Mouse (Mus musculus) forebrain, embryonic 14.5 days (tissue): ENCODE measurements at regions not wholly inside any gene's neighbourhood (a gene's known extent, or its start where the extent isn't known, plus 50 kb on each side); places are given as distances from the start of the nearest gene placed in this dataset.

Source experiments
- ATAC-seq: fragments of 200-750 bp; cut with Nextera tagmentation; 2 replicates; pipeline ENCODE4 v1.8.0; 2017; ENCODE audit warnings: mild to moderate bottlenecking, moderate library complexity
- DNase-seq: peaks from one replicate; pipeline ENCODE4 v3.0.0-alpha.2; 2015; ENCODE audit warnings: low spot score
- H3K27ac ChIP-seq: fragments of 300-500 bp; sonication (generic); 2 replicates; pipeline ENCODE4 v1.5.1; 2014; ENCODE audit warnings: low read depth, mild to moderate bottlenecking, control low read depth, low read length, moderate library complexity
- H3K27me3 ChIP-seq: fragments of 300-500 bp; sonication (generic); replicated peaks from 2 replicates; pipeline ENCODE4 v1.6.1; 2014; ENCODE audit warnings: low read length, control low read depth, mixed read lengths; ENCODE audit not compliant: control insufficient read depth, insufficient read depth
- H3K36me3 ChIP-seq: fragments of 300-500 bp; sonication (generic); 2 replicates; pipeline ENCODE4 v1.6.1; 2014; ENCODE audit warnings: low read length, control low read depth; ENCODE audit not compliant: control insufficient read depth, insufficient read depth
- H3K4me1 ChIP-seq: fragments of 300-500 bp; sonication (generic); 2 replicates; pipeline ENCODE4 v1.6.1; 2014; ENCODE audit warnings: antibody characterized with exemption, low read length, control low read depth; ENCODE audit not compliant: control insufficient read depth, insufficient read depth
- H3K4me2 ChIP-seq: fragments of 300-500 bp; sonication (generic); 2 replicates; pipeline ENCODE4 v1.6.1; 2014; ENCODE audit warnings: mild to moderate bottlenecking, control low read depth, low read length
- H3K4me3 ChIP-seq: fragments of 300-500 bp; sonication (generic); 2 replicates; pipeline ENCODE4 v1.5.1; 2014; ENCODE audit warnings: low read depth, low read length, control low read depth
- H3K9ac ChIP-seq: fragments of 300-500 bp; sonication (generic); 2 replicates; pipeline ENCODE4 v1.6.1; 2014; ENCODE audit warnings: mild to moderate bottlenecking, low read length, control low read depth, moderate library complexity
- H3K9me3 ChIP-seq: fragments of 300-500 bp; sonication (generic); replicated peaks from 2 replicates; pipeline ENCODE4 v1.6.1; 2016; ENCODE audit warnings: low read length, control low read depth, mixed read lengths; ENCODE audit not compliant: control insufficient read depth
- WGBS: fragments of 180-500 bp; shearing (Covaris S2); extraction: QIAGEN DNeasy Blood & Tissue Kit; methylation state at CpG from one replicate; pipeline ENCODE4 v1.1.7; 2014; 5-methylcytosine and 5-hydroxymethylcytosine counted together

- WGBS, result 5% methylated on average over 9 of the region's 9 CpGs
- no peak overlapping the region for H3K9ac ChIP-seq
- no peak for ATAC-seq
Measured at GRCm38 (mm10) chr3:73134316-73134715, 76.7 kb upstream of the Slitrk3 start.

DNA sequence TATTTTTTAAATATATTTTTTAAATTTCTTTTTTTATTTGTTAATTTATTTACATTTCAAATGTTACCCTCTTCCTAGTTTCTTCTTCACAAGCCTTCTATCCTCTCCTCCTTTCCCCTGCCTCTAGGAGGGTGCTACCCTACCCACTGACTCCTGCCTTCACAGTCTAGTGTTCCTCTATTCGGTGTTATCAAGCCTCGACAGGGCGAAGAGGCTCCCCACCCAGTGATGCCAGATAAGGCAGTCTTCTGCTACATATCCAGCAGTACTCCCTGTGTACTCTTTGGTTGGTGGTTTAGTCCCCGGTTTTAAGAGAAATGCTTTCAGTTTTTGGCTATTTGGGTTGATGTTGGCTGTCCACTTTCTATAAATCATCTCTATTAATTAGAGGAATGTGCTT lies 67.5 kb upstream of the Slitrk3 start:
- H3K4me2 ChIP-seq, result no peak overlapping the region
- no peak overlapping the region for H3K4me3 ChIP-seq
- H3K36me3 ChIP-seq, result no peaks in the 10 kb centered on the region
- WGBS, result 87% methylated on average over 4 of the region's 4 CpGs
- no peaks in the 10 kb centered on the region for H3K27me3 ChIP-seq
- no peaks in the 10 kb centered on the region for H3K4me1 ChIP-seq
- ATAC-seq, result no peak
- no peak for DNase-seq
- H3K9me3 ChIP-seq, result no peaks in the 10 kb centered on the region
- no peak overlapping the region for H3K27ac ChIP-seq
- H3K9ac ChIP-seq, result no peak overlapping the region

More at GRCm38 (mm10) chr3:73134316-73134715, 76.7 kb upstream of the Slitrk3 start:
- Histone ChIP-seq H3K4me2 (no peak overlapping the region), H3K36me3 (no peaks in the 10 kb centered on the region), H3K9me3 (no peaks in the 10 kb centered on the region), H3K27ac (no peak overlapping the region), H3K4me3 (no peak overlapping the region), H3K4me1 (no peaks in the 10 kb centered on the region), H3K27me3 (no peaks in the 10 kb centered on the region)
- peak; percentile 55 for DNase-seq

DNA sequence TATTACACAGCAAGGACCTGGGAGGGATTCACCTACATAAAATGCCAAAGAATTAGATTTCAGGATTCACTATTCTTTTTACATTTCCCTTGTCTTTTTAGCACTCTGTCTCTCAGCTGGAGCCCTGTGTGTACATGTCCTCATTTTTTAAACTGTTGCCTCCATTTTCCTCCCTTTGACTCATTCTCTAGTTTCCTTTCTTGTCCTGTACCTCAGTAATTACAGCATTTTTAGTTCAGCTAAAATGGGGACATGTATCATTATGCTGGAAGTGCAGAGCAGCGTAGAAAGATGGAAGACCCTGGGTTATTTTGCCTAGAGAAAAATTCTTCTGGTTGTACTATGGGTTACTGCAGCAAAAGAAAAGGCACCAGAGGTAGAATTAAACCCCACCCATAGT lies 51.5 kb upstream of the Slitrk3 start:
- H3K4me3 ChIP-seq, result no peak overlapping the region
- no peak for DNase-seq
- WGBS, result 85% methylated on average over 1 of the region's 1 CpGs
- no peak for ATAC-seq
- H3K27ac ChIP-seq, result no peak overlapping the region
- H3K4me2 ChIP-seq, result no peak overlapping the region
- H3K4me1 ChIP-seq, result no peaks in the 10 kb centered on the region
- H3K36me3 ChIP-seq, result no peaks in the 10 kb centered on the region
- no peaks in the 10 kb centered on the region for H3K27me3 ChIP-seq
- H3K9me3 ChIP-seq, result no peaks in the 10 kb centered on the region
- H3K9ac ChIP-seq, result no peak overlapping the region
